Mouse (Mus musculus) adrenal gland, postnatal 14 days (tissue): ENCODE measurements around the gene Zer1. TPM values are rescaled to one million over a fixed set of nuclear protein-coding genes. Genes with fewer than 3 reads are reported as not detected.
A peak's percentile ranks its signal among the peaks of the same experiment; 100 is the strongest.
"Not testable (repeated sequence)": the region's sequence is repeated elsewhere in the genome, so short reads cannot be mapped to it uniquely, and the experiment has no call there.

ENCODE experiments used
- DNase-seq: peaks from one replicate; pipeline ENCODE4 v3.0.0; 2021; ENCODE audit warnings: mixed read lengths
- long read RNA-seq, 2 experiments: library from polyadenylated mRNA; stranded (forward); transcript quantifications; one replicate each; pipeline ENCODE4 v2.0.0; 2021
- total RNA-seq: library from RNA; stranded (reverse); gene quantifications from 2 replicates; pipeline ENCODE4 v1.2.3, GENCODE M21; 2021

Gene Zer1
- 32.4 and 40.5 TPM in 2 replicates for total RNA-seq
- long read RNA-seq, experiment 1, full-length matches to known transcripts = 13 of 38 reads
- long read RNA-seq, experiment 1, partial matches to known transcripts = 5 of 38 reads
- long read RNA-seq, experiment 1, other reads (novel, unspliced or antisense) = 20 of 38 reads
- long read RNA-seq, experiment 2, full-length matches to known transcripts = 14 of 27 reads
- long read RNA-seq, experiment 2, partial matches to known transcripts = 5 of 27 reads
- long read RNA-seq, experiment 2, other reads (novel, unspliced or antisense) = 8 of 27 reads

DNA sequence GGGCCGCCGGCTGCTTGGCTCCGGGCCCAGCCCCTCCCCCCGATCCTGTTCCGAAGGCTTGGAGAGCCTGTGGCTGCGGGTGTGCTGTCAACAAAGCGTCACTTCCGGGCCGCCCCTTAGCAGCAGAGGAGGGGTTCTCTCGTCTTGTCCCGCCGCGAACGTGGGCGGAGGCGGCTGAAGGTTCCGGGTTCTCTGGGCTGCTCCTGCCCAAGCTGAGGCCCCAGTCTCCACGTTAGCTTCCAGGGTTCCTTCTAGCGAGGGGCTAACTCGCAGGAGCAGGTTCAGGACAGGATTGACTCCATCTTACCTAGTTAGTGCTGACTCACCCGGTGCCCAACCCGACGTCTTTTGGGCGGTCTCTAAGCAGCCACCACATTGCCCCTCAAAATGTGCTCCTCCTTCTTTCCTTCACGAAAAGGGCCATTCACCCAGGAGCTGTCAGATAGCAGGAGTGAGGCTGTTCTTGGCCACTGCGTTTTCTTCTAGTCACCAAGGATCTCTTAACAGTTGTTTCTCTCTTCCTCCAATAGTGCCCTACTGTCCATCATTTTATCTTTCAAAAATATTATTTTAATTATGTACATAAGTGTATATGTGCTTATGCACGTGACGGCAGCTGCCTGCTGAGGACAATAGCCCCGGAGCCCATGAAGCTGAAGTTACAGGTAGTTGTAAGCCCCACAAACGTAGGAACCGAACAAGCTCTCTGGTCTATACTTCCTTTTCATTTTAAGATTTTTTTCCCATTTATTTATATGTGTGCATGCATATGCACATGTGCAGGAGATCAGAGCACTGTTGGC lies at the start of gene Zer1:
Zer1 (minus strand) TSS at position 114 of the 803 bp plus-strand sequence.
- peak; percentile 98 for DNase-seq

DNA sequence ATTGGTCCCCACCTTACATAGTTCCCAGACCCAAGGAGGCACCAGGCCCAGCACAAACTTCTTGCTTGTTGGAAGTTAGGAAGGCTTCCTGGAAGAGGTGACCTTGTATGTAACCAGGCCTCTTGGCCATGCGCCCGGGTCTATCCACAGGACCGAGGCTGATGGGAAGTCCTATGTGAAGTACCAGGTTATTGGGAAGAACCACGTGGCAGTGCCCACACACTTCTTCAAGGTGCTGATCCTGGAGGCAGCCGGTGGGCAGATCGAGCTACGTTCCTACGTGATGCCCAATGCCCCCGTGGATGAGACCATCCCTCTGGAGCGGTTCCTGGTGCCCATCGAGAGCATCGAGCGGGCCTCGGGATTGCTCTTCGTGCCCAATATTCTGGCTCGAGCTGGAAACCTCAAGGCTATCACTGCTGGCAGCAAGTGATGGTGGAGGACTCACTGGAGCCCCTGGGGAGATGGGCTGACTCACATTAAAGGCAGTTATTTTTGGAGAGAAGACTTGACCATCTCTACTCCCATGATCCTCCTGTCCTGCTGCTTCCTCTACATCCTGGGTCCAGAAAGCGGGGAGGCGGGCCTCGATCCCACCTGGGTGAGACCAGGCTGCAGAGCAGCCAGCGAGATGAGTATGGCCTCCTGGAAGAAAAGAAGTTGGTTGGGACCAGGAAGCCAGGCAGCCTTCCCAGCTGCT lies 49.3 kb upstream of the Zer1 start:
- peak; percentile 23 for DNase-seq

DNA sequence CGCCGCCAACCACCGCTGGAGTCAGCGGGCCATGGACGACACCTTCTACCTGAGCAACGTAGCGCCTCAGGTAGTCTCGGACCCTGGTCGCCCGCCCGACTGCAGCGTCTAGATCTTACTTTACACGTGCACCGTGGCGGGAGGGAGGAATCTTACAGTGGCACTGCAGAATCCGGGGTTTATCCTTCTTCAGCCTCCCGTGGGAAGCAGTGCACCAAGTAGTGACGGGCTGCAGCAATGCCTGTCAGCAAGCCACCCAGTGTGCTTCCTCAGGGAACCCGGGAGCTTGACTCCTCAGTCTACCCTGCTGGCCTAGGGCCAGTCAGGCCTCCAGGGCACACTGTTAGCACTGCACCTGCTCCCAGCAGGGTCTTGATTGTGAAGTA lies 47.6 kb upstream of the Zer1 start:
- DNase-seq = peak; percentile 48

DNA sequence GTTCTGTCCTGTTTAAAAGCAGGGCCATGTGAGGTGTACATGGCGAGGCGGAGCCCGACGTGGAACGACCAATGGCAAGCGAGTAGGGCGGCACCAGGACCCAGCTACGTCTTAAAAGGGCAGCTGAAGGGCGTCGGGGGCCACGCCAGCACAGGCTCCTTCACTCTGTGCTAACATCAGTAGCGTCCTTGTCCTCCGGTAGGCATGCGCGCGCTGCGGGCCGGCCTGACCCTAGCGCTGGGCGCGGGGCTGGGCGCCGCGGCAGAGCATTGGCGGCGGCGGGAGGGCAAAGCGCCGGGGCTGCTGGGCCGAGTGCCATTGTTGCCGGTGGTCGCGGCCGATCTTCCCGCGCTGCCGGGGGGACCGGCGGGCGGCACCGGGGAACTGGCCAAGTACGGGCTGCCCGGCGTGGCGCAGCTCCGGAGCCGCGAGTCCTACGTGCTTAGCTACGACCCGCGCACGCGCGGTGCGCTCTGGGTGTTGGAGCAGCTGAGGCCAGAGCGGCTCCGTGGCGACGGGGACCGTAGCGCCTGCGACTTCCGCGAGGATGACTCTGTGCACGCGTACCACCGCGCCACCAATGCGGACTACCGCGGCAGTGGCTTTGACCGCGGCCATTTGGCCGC lies 47.1 kb upstream of the Zer1 start, which contains the start of gene Endog:
Endog (plus strand) TSS at position 123 of the 626 bp plus-strand sequence.
- DNase-seq = peak; percentile 94

DNA sequence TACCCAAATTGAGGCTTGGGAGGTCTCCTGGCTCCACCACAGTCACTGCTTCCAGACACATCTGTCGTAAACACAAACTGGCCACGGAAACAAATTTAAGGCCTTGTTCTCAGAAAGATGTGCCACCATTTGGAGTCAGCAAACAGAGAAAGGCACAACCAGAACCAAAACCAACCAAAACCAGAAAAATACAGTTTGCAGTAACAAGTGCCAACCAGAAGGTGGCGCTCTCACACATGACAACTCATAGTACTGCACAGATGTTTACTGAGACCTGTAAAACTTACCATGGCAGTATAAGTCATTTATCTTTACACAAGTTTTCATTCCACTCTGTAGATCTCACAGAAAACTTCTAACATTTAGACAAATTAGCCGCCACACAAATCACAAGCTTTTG lies 42.3 kb upstream of the Zer1 start:
- no peak for DNase-seq

DNA sequence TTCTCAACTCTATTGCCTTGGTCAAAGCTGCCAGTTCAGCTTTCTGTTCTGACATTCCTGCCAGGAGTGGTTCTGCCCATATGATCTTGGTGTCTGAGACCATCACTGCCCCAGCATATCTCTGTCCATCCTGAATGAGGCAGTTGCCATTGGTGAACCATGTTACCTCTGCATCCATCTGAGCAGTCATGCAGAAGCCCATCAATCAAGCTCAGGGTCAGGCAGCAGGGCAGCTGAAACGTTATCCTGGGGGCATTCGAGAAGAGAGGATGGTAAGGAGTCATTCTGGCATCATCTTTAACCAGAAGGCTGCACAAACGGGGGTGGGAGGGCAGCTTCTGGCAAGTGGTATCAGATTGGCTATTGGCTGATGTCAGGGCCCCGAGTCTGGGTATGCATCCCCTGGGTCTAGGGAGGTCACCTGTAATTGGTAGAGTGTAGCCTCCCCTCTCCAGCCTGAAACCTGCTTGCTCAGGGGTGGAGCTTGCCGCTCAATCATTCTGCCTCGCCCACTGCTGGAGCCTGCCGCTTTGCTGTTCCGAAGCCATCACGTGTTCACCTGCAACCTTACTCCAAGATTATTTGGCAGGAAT lies 40.1 kb upstream of the Zer1 start:
- no peak for DNase-seq

DNA sequence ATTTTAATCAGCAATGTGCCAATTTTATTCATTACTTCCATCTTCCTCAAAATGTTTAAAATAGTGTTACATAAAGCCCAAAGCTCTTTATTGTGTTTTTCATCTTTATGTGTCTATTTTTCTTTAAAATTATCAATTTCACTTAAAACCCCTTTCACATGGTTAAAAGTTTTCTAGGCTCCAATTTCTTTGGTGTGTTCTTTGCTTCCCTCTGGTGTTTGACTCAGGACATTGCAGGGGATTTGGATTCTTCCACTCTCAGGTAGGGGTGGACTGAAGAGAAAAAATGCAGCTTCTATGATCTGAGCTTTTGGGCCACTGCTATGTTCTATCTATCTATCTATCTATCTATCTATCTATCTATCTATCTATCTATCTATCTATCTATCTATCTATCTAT lies 37.4 kb upstream of the Zer1 start:
- peak; percentile 38 for DNase-seq

DNA sequence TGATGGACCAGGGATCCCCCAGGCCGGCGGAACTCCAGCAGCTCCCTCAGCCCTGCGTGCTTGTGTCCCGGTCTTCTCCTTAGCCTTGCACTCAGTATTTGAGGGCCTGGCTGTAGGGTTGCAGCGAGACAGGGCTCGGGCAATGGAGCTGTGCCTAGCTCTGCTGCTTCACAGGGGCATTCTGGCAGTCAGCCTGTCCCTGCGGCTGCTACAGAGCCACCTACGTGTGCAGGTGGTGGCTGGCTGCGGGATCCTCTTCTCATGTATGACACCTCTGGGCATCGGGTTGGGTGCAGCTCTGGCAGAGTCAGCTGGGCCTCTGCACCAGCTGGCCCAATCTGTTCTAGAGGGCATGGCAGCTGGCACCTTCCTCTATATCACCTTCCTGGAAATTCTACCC lies 35.5 kb upstream of the Zer1 start:
- DNase-seq = not testable (repeated sequence)

DNA sequence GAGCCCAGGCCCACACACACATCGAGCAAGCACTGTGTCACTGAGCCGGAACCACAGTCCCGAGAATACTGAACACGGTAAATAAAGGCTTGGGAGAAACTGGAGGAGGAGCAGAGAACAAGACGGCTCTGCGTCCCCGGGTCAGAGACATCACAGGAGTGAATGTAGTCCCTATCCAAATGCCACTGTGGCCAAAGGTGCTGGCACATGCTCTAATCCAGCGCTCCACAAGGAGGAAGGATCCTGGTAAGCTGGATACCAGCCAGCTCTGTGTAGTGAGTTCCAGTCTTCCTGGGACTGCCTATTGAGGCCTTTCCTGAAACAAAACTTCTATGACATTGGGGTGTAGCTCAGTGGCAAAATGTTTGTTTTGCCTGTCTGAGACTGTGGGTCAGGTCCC lies 28.2 kb upstream of the Zer1 start:
- peak; percentile 48 for DNase-seq

DNA sequence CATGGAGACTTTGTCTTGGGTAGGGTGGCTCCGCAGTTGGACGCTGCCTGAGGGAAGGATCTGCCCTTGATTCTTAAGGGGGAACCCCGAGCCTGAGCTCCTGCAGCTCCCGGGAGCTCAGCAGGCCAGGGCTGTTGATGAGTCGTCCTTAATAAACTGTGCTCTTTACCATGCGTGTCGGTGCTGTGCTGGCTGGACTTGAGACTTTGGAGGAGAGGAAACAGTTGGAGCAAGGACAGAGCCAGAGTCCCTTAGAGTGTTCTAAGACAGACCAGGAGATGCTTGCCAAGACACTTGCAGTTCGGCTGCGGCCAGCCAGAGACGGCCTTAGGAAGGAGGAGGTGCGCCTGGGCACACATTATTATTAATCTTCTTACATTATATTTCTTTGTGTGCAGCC lies 27.5 kb upstream of the Zer1 start:
- peak; percentile 36 for DNase-seq

DNA sequence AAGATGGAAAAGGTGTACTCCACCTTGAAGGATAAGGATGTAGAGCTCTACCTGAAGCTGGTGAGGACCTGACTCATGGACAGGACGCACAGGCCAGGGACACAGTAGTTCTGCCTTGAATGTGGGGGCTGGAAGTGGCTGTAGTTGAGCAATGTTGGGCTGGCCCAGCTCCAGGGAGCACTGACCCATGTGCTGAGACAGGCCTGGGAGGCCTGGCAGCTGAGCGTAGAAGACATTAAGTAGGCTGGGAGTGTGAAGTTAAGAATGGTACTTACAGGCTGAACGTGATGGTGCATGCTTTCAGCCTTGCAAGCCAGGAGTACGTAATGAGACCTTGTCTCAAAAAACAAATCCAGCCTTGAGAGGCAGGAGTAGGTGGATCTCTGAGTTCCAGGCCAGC lies 23.1 kb upstream of the Zer1 start:
- DNase-seq = peak; percentile 87

DNA sequence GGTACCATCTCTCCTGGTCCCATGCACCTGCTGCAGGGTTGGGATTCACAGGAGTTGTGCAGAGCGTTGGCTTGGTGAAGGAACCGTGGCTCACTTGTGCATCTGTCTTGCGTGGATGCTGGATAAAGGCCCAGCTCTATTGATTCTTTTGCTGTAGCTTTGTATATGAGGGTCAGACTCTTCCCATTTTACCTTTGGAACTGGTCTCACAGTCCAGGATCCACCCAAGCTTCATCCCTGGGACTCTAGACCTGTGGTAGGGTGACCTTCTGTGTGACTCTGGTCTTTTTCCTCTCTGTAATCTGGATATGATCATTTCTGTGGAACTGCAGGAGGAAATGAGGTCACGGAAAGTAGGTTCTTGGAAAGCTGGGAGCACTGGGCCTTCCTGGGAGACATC lies 20.1 kb upstream of the Zer1 start:
- no peak for DNase-seq

DNA sequence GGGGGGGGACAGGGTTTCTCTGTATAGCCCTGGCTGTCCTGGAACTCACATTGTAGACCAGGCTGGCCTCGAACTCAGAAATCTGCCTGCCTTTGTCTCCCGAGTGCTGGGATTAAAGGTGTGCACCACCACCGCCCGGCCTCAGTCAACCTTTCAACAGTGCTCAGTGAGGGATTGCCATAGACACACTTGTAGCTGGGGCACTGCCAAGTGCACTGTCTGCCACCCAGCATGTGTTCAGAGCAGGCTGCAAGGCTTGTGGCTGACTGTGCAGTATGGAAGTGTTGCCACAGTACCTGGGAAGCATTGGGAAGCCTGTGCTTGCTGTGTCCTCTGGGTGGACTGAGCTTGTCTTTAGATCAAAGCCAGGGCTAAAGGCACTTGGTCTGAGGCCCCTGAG lies 15.6 kb upstream of the Zer1 start:
- DNase-seq = not testable (repeated sequence)

DNA sequence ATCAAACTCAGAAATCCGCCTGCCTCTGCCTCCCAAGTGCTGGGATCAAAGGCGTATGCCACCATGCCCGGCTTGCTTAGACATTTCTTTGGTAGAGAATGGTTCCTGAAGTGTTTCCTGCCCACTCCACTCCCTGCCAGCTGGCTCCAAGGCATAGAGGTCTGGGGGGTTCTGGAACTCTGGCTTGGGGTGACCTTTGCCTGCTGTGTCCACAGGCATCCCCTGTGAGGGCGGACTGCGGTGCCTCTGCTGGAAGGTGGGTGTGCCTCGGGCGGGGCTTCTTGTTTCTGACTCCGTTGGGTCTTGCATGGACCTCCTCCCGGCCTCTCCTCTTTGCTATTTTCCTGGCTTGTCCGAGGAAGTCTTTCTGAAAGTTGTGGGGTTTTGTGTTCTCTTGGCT lies 12.1 kb upstream of the Zer1 start:
- no peak for DNase-seq

DNA sequence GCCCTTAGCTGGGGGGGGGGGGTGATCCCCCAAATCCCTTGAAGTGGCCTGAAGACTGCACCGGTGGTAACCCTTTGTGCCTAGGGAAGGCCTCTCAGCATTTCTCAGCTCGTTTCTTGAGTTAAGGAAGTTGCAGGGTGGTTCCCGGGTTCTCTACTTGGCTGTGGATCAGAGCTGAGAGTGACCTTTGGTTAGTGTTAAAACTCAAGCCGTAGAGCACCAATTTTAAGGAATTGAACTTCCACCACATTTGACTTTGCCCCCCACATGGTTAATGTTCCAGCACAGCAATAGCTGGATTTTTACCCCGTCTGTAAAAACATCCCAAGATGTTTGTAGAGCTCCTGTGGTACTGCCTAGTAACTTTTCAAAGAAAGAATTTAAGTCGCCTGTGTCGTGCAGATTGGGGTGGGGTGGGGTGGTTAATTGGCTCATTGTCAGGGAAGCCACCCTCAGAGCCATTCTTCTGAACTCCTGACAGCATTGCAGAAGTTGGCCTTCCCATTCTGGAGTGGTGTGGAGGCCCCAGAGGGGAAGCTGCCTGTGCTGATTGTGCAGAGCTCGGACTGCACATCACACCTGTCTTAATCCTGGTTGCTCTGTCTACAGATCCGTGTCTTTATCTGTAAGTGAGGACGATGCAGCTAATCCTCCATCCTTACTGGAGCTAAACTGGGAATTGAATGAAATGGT lies 10.7 kb upstream of the Zer1 start:
- no peak for DNase-seq

DNA sequence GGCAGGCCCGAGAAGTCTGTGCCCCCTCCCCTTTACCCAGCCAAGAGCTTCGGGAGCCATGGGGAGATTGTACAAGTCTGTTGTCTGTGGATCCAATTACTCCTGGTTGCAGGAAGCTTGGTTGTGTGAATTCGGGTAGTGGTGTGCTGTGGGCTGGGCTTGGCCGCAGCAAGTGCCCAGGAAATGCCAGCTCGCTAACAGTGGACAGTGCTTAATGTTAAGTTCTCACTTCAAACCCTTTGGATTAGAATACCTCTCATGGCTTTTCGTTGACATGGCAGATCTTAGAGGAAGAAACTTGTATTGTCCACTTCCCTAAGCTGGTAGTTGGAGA lies 10.0 kb upstream of the Zer1 start:
- DNase-seq = no peak

DNA sequence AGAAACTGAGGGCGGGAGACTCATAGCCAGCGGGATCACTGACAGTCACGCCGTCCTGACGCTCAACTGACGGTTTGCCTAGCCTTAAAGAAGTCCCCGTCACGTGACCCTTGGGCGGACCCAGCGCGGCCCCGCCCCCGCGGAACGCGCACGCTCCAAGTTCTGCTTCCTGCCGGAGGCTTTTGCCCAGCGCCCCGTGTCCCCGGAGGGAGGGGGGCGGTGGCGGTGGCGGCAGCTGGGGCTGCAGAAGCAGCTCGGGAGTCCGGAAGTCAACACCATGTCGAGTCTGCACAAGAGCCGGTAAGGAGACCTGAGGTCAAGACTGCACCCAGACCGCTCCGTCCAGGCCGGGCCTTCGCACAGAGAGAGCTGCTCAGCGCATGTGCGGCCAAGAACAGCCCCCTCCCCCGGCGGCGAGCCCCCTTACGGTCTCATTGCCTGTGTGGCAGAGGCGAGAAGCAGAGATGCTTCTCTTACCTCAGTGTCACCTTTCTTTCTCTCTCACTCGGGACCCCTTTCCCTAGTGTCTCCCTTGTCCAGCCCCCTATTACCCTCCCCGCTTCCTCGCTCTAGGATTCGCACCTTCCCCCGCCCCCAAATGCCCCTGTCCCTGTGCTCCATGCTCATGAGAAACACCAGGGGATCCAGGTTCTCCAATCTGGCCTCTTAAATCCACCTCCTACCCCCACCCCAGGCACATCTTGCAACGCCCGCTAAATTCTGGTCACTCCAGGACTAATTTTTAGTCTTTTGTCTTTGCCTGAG lies 9.4 kb upstream of the Zer1 start, which contains the start of gene Tbc1d13:
Tbc1d13 (plus strand) TSS at position 134 of the 765 bp plus-strand sequence.
- peak; percentile 99 for DNase-seq

DNA sequence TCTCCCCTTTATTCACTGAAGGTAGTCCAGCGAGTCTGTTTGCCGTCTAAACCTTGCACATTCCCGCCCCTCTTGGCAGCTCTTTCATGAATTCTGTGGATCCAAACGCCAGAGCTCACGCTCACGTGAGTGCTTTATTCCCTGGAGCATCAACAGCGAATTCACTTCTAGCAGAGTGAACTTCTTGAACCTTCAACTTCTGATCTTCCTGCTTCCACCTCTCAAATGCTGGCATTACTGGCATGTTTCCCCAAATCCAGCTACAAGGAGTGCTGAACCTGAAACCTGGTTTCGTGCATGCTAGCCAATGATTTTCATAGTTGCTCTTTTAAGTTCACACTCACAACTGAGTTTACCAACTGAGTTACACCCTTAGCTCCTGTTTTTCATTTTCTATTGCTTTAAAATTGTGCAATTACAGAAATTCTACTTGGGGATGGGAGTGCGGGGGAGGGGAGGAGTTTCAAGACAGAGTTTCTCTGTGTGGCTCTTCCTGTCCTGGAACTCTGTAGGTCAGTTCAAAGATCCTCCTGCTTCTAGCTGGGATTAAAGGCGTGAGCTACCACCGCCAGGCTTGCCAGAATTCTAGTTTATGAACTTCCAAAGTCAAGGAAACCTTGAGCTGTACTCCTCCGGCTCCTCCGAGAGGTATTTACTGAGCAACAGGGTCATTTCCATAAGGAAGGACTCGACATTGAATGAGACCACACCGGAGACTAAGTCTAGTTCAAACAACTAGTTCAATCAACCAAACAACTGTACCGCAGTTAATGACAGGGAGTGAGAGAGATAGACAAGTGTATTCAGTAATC lies 8.6 kb upstream of the Zer1 start:
- DNase-seq = peak; percentile 68

DNA sequence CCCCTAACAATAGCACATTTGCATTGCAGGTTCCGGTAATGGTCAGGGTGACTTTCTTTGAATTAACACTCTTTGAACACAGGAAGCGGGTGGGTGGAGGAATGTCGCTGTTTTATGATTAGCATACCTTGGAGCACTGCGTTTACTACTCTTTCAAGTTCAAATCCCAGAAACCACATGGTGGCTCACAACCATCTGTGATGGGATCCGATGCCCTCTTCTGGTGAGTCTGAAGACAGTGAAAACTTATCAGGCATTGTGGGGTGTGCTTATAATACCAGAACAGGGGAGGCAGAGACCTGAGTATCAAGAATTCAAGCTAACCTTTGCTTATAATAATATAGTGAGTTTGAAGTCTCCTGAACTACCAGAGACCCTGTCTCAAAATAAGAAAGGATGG lies 6.9 kb upstream of the Zer1 start:
- not testable (repeated sequence) for DNase-seq

DNA sequence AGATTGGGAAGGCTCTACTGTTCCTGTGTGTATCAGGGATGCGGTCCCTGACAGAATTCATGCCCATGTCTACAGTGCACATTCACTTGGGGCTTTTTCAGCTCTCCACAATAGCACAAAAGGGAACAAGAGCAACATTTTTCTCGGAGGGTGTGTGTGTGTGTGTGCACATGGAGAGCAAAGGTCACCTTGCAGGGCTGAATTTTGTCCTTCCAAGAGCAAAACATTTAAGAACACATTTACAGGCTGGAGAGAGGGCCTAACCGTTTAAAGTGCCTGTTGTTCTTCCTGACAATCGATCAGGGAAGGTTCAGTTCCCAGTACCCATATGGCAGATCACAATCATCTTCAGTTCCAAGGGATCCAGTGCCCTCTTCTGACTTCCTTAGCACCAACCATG lies 5.8 kb upstream of the Zer1 start:
- DNase-seq = no peak
